Mouse (Mus musculus) G1E (cell line): ENCODE measurements around the gene Prox2. TPM values are rescaled to one million over a fixed set of nuclear protein-coding genes. Genes with fewer than 3 reads are reported as not detected.

Experiments
- ATAC-seq: 2 replicates; pipeline ENCODE4 v1.8.0; 2016; ENCODE audit warnings: mild to moderate bottlenecking; ENCODE audit not compliant: insufficient number of reproducible peaks, poor library complexity, low FRiP score, severe bottlenecking; ENCODE audit errors: extremely low read depth
- DNase-seq: peaks from one replicate; pipeline ENCODE4 v3.0.0; 2012; ENCODE audit warnings: low spot score
- H3K27me3 ChIP-seq: 2 replicates; pipeline ENCODE4 v1.6.1; 2012; ENCODE audit warnings: mild to moderate bottlenecking, low read length, inconsistent platforms; ENCODE audit not compliant: insufficient read depth
- H3K36me3 ChIP-seq: replicated peaks from 2 replicates; pipeline ENCODE3; 2012; ENCODE audit warnings: mild to moderate bottlenecking, inconsistent platforms
- H3K4me1 ChIP-seq: 2 replicates; pipeline ENCODE4 v1.6.1; 2012; ENCODE audit warnings: low read depth, low read length, inconsistent platforms, mixed read lengths; ENCODE audit not compliant: insufficient read depth
- H3K4me3 ChIP-seq: 2 replicates; pipeline ENCODE4 v1.5.1; 2012; ENCODE audit warnings: low read depth, mild to moderate bottlenecking, inconsistent platforms, low read length, moderate library complexity, mixed read lengths
- H3K9me3 ChIP-seq: replicated peaks from 2 replicates; pipeline ENCODE4 v1.6.1; 2012; ENCODE audit warnings: inconsistent platforms
- CTCF ChIP-seq: IDR thresholded peaks from 2 replicates; pipeline ENCODE4 v1.5.1; 2012; ENCODE audit warnings: low read depth, low read length, inconsistent platforms, mixed read lengths
- GATA1 ChIP-seq: IDR thresholded peaks from 2 replicates; pipeline ENCODE4 v1.6.1; 2012; ENCODE audit warnings: borderline replicate concordance, low read length, inconsistent platforms, mixed read lengths
- GATA2 ChIP-seq: IDR thresholded peaks from 2 replicates; pipeline ENCODE4 v1.6.1; 2012; ENCODE audit warnings: low read depth, low read length, inconsistent platforms, borderline replicate concordance
- POLR2AphosphoS5 ChIP-seq: IDR thresholded peaks from 2 replicates; pipeline ENCODE4 v1.6.1; 2012; ENCODE audit warnings: low read depth, low read length, inconsistent platforms; ENCODE audit not compliant: insufficient replicate concordance
- TAL1 ChIP-seq: conservative IDR thresholded peaks from 2 replicates; pipeline ENCODE4 v1.6.1; 2012; ENCODE audit warnings: low read depth, low read length, inconsistent platforms, mixed read lengths
- polyA plus RNA-seq: library from polyadenylated mRNA; stranded (reverse); fragments of >175 nt; gene quantifications from 2 replicates; pipeline ENCODE4 v1.2.3, GENCODE M21; 2012
- total RNA-seq, 2 experiments: library from RNA; stranded (forward) in 1 of 2; stranded (reverse) in 1 of 2; fragments of 200-1000 nt in 1 of 2; fragments of >200 nt in 1 of 2; fragmentation: Nextera tagmentation in 1 of 2; gene quantifications; 2 replicates each; pipeline ENCODE4 v1.2.3; 2014 to 2017

The Prox2 gene
- total and polyA plus RNA-seq, 3 experiments, result 7.0 to 13.5 (median 10.7) TPM

GRCm38 (mm10) chr12:85101001-85101400, 9.6 kb downstream of the Prox2 start:
- no peak for DNase-seq
- Histone ChIP-seq H3K27me3 (no peaks in the 10 kb centered on the region), H3K4me1 (peaks cover 7% of the 10 kb centered on the region), H3K4me3 (no peak overlapping the region), H3K36me3 (peaks cover 38% of the 10 kb centered on the region), H3K9me3 (no peaks in the 10 kb centered on the region)
- no peak for ATAC-seq
- TF ChIP-seq POLR2AphosphoS5, result no peak
- no peak for TF ChIP-seq GATA1
- TF ChIP-seq CTCF, result no peak
- no peak for TF ChIP-seq TAL1
- no peak for TF ChIP-seq GATA2

GRCm38 (mm10) chr12:85095859-85096258, 14.7 kb downstream of the Prox2 start:
- DNase-seq (no peak), ATAC-seq (no peak)
- TF ChIP-seq TAL1 (no peak), CTCF (no peak), POLR2AphosphoS5 (no peak), GATA1 (no peak), GATA2 (no peak)
- Histone ChIP-seq H3K9me3 (no peaks in the 10 kb centered on the region), H3K4me3 (no peak overlapping the region), H3K36me3 (peaks cover 37% of the 10 kb centered on the region), H3K4me1 (peaks cover 32% of the 10 kb centered on the region), H3K27me3 (no peaks in the 10 kb centered on the region)

DNA sequence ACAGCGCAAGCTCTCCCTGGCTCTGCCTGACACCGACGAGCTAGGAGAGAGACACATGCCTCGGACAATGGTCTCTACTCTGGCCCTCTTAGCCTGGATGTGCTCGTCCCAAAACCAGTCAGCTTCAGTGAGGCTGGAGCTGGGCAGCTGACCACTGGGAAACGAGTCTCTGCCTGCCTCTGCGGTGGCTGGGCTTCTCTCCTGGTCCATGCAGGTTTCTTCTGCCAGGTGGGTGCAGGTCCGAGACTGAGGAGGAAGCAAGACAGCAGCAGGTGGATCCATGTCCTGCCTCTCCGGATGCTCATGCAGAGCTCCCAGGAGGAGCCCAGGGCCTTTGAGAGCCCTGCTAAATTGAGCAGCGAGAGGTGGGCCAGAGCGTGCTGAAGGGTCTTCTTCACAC, 15.4 kb downstream of the Prox2 start:
- TF ChIP-seq TAL1 (no peak), POLR2AphosphoS5 (no peak), GATA1 (no peak), GATA2 (no peak), CTCF (no peak)
- H3K36me3 ChIP-seq, result peaks cover 42% of the 10 kb centered on the region
- H3K9me3 ChIP-seq, result no peaks in the 10 kb centered on the region
- no peak for DNase-seq
- no peaks in the 10 kb centered on the region for H3K27me3 ChIP-seq
- peaks cover 39% of the 10 kb centered on the region for H3K4me1 ChIP-seq
- no peak for ATAC-seq
- H3K4me3 ChIP-seq, result no peak overlapping the region

DNA sequence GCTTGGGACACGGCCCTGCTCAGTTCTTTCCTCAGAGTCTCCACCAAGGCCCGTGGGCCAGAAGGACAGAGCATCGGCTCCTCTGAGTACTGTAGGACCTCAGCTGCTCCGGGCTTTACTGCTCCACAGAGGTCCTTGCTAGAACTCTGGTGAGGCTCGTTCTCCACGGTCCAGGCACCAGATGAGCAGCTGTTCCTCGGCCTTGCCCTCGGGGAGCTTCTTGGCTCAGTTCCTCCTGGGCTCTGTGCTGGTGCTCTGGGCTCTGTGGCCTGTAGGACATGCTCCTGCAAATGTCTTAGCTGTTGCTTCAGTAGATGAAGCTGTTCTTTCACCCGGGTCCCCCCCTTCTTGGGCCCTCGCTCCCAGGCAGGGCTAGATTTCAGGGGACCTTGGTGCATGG, 15.9 kb downstream of the Prox2 start:
- Histone ChIP-seq H3K27me3 (no peaks in the 10 kb centered on the region), H3K4me3 (no peak overlapping the region), H3K9me3 (no peaks in the 10 kb centered on the region), H3K4me1 (peaks cover 41% of the 10 kb centered on the region), H3K36me3 (peaks cover 44% of the 10 kb centered on the region)
- TF ChIP-seq GATA1 (no peak), CTCF (no peak), GATA2 (no peak), TAL1 (no peak)
- no peak for ATAC-seq
- no peak for DNase-seq

- no peaks in the 10 kb centered on the region for H3K27me3 ChIP-seq
- H3K4me1 ChIP-seq, result peaks cover 44% of the 10 kb centered on the region
- peaks cover 51% of the 10 kb centered on the region for H3K36me3 ChIP-seq
- ATAC-seq, result peak; percentile 41
- TF ChIP-seq GATA2 (no peak), CTCF (no peak), GATA1 (no peak), TAL1 (no peak), POLR2AphosphoS5 (no peak)
- peaks cover 3% of the 10 kb centered on the region; the same call in 1 of the 2 replicates for H3K9me3 ChIP-seq
- no peak overlapping the region for H3K4me3 ChIP-seq
- peak; percentile 63 for DNase-seq
These were observed 16.5 kb downstream of the Prox2 start for GRCm38 (mm10) chr12:85094010-85094409.

- Histone ChIP-seq H3K9me3 (peaks cover 4% of the 10 kb centered on the region; the same call in 1 of the 2 replicates), H3K36me3 (peaks cover 67% of the 10 kb centered on the region), H3K27me3 (no peaks in the 10 kb centered on the region), H3K4me3 (no peak overlapping the region), H3K4me1 (peaks cover 41% of the 10 kb centered on the region)
- TF ChIP-seq GATA2 (no peak), GATA1 (no peak), POLR2AphosphoS5 (no peak), CTCF (peak; percentile 71), TAL1 (no peak)
- DNase-seq, result peak; percentile 69
- ATAC-seq, result no peak
These were observed 18.3 kb downstream of the Prox2 start for GRCm38 (mm10) chr12:85092214-85092613.

DNA sequence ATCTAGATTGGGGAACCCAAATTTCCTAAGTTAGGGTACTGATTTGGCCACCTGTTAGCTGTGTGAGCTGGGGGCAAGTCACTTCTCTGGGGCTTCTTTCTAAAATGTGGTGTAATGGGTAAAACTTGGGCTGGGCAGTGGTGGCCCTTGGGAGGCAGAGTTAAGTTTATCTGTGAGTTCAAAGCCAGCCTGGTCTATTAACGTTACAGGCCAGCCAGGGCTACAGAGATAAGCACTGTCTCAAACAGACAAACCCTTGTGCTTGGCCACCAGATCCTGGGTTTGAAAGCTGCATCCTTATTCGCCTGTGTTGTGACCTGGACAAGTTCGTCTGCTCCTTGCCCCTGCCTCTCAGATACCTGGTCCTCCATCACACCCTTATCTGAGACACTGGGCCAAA, 19.4 kb downstream of the Prox2 start:
- H3K4me1 ChIP-seq, result peaks cover 40% of the 10 kb centered on the region
- TF ChIP-seq GATA1 (no peak), TAL1 (0 out of 2 replicates have a peak, but pooled peaks have one; percentile 6)
- H3K4me3 ChIP-seq, result no peak overlapping the region
- DNase-seq (no peak), ATAC-seq (peak; percentile 7; the same call in 1 of the 2 replicates)
- peaks cover 4% of the 10 kb centered on the region; the same call in 1 of the 2 replicates for H3K9me3 ChIP-seq
- H3K27me3 ChIP-seq, result no peaks in the 10 kb centered on the region
- H3K36me3 ChIP-seq, result peaks cover 77% of the 10 kb centered on the region
